Mouse (Mus musculus) neural tube, embryonic 11.5 days (tissue): ENCODE measurements at regions not wholly inside any gene's neighbourhood (a gene's known extent, or its start where the extent isn't known, plus 50 kb on each side); places are given as distances from the start of the nearest gene placed in this dataset.

Experiments used
- ATAC-seq: fragments of 200-750 bp; cut with Nextera tagmentation; 2 replicates; pipeline ENCODE4 v1.8.0; 2017; ENCODE audit warnings: moderate number of reproducible peaks, mild to moderate bottlenecking, moderate TSS enrichment, moderate library complexity; ENCODE audit not compliant: insufficient read depth, low FRiP score, low TSS enrichment
- DNase-seq: peaks from one replicate; pipeline ENCODE4 v3.0.0-alpha.2; 2015; ENCODE audit warnings: low spot score
- H3K27ac ChIP-seq: fragments of 300-500 bp; sonication (generic); 2 replicates; pipeline ENCODE4 v1.5.1; 2014; ENCODE audit warnings: low read depth, mild to moderate bottlenecking, low read length
- H3K27me3 ChIP-seq: fragments of 300-500 bp; sonication (generic); 2 replicates; pipeline ENCODE4 v1.6.1; 2014; ENCODE audit warnings: mild to moderate bottlenecking, low read length, mixed read lengths; ENCODE audit not compliant: control insufficient read depth, insufficient read depth
- H3K36me3 ChIP-seq: fragments of 300-500 bp; sonication (generic); 2 replicates; pipeline ENCODE4 v1.6.1; 2014; ENCODE audit warnings: mild to moderate bottlenecking, low read length, moderate library complexity, mixed read lengths; ENCODE audit not compliant: control insufficient read depth, insufficient read depth
- H3K4me1 ChIP-seq: fragments of 300-500 bp; sonication (generic); 2 replicates; pipeline ENCODE4 v1.6.1; 2014; ENCODE audit warnings: low read length, mixed read lengths; ENCODE audit not compliant: control insufficient read depth, insufficient read depth
- H3K4me2 ChIP-seq: fragments of 300-500 bp; sonication (generic); 2 replicates; pipeline ENCODE4 v1.6.1; 2014; ENCODE audit warnings: low read depth, mild to moderate bottlenecking, moderate library complexity
- H3K4me3 ChIP-seq: fragments of 300-500 bp; sonication (generic); 2 replicates; pipeline ENCODE4 v1.5.1; 2014; ENCODE audit warnings: low read depth, low read length
- H3K9ac ChIP-seq: fragments of 300-500 bp; sonication (generic); 2 replicates; pipeline ENCODE4 v1.6.1; 2014; ENCODE audit warnings: mild to moderate bottlenecking, low read length
- H3K9me3 ChIP-seq: fragments of 300-500 bp; sonication (generic); 2 replicates; pipeline ENCODE4 v1.6.1; 2016; ENCODE audit warnings: low read length; ENCODE audit not compliant: control insufficient read depth
- WGBS: fragments of 180-500 bp; shearing (Covaris S2); extraction: QIAGEN DNeasy Blood & Tissue Kit; methylation state at CpG from one replicate; pipeline ENCODE4 v1.1.7; 2014; 5-methylcytosine and 5-hydroxymethylcytosine counted together

- no peak for ATAC-seq
- 72% methylated on average over 5 of the region's 5 CpGs for WGBS
- H3K4me1 ChIP-seq: no peaks in the 10 kb centered on the region
- no peak overlapping the region for H3K4me3 ChIP-seq
- H3K9ac ChIP-seq: no peak overlapping the region
- DNase-seq: no peak
- H3K4me2 ChIP-seq: no peak overlapping the region
- no peaks in the 10 kb centered on the region for H3K9me3 ChIP-seq
- H3K36me3 ChIP-seq: no peaks in the 10 kb centered on the region
- H3K27me3 ChIP-seq: no peaks in the 10 kb centered on the region
- H3K27ac ChIP-seq: no peak overlapping the region
These were observed 96.6 kb upstream of the Igbp1b start for GRCm38 (mm10) chr6:138754955-138755303.

- Histone ChIP-seq H3K9me3 (no peaks in the 10 kb centered on the region), H3K4me1 (no peaks in the 10 kb centered on the region), H3K4me2 (no peak overlapping the region), H3K27me3 (no peaks in the 10 kb centered on the region), H3K4me3 (no peak overlapping the region), H3K9ac (no peak overlapping the region), H3K36me3 (no peaks in the 10 kb centered on the region), H3K27ac (no peak overlapping the region)
- WGBS: 62% methylated on average over 2 of the region's 2 CpGs
- no peak for ATAC-seq
- no peak for DNase-seq
These were observed 96.1 kb upstream of the Igbp1b start for GRCm38 (mm10) chr6:138754302-138754954.

- no peak for DNase-seq
- Histone ChIP-seq H3K27me3 (no peaks in the 10 kb centered on the region), H3K9me3 (no peaks in the 10 kb centered on the region), H3K4me1 (no peaks in the 10 kb centered on the region), H3K36me3 (no peaks in the 10 kb centered on the region), H3K9ac (no peak overlapping the region), H3K27ac (no peak overlapping the region), H3K4me2 (no peak overlapping the region), H3K4me3 (no peak overlapping the region)
- ATAC-seq: no peak
These were observed 59.4 kb upstream of the Igbp1b start for GRCm38 (mm10) chr6:138717698-138718097.
